Mouse (Mus musculus) urinary bladder, postnatal 4 days (tissue): ENCODE measurements at regions not wholly inside any gene's neighbourhood (a gene's known extent, or its start where the extent isn't known, plus 50 kb on each side); places are given as distances from the start of the nearest gene placed in this dataset.

ENCODE experiments used
- DNase-seq, 2 experiments: peaks; one replicate each; pipeline ENCODE4 v3.0.0; 2021 to 2022; ENCODE audit warnings: low spot score in 2 of 2

- DNase-seq = peak; percentile 76 to 91
Observed at GRCm38 (mm10) chr16:95647854-95648253, 54.0 kb upstream of the Ets2 start.

GRCm38 (mm10) chr16:95642784-95643590 lies 56.6 kb upstream of the Erg start:
- no peak for DNase-seq

- DNase-seq = no peak
Observed at GRCm38 (mm10) chr16:95640670-95641069, 54.3 kb upstream of the Erg start.

- DNase-seq = no peak
Observed at GRCm38 (mm10) chr16:95639677-95640076, 53.3 kb upstream of the Erg start.

- no peak for DNase-seq
Observed at GRCm38 (mm10) chr16:95637850-95638249, 51.5 kb upstream of the Erg start.

- no peak for DNase-seq
Observed at GRCm38 (mm10) chr16:95636615-95637014, 50.2 kb upstream of the Erg start.
